Mouse (Mus musculus) stomach, embryonic 14.5 days (tissue): ENCODE measurements at regions not wholly inside any gene's neighbourhood (a gene's known extent, or its start where the extent isn't known, plus 50 kb on each side); places are given as distances from the start of the nearest gene placed in this dataset.
A peak's percentile ranks its signal among the peaks of the same experiment; 100 is the strongest.

Source experiments
- ATAC-seq: fragments of 200-750 bp; cut with Nextera tagmentation; 2 replicates; pipeline ENCODE4 v1.8.0; 2017; ENCODE audit warnings: low read depth, moderate TSS enrichment; ENCODE audit not compliant: insufficient number of reproducible peaks, insufficient read depth, low FRiP score
- H3K27ac ChIP-seq: fragments of 300-500 bp; sonication (generic); 2 replicates; pipeline ENCODE4 v1.5.1; 2014; ENCODE audit warnings: mild to moderate bottlenecking, low read length, moderate library complexity, mixed read lengths
- H3K27me3 ChIP-seq: fragments of 300-500 bp; sonication (generic); 2 replicates; pipeline ENCODE4 v1.6.1; 2014; ENCODE audit warnings: low read length, control low read depth, mixed read lengths; ENCODE audit not compliant: control insufficient read depth, insufficient read depth
- H3K36me3 ChIP-seq: fragments of 300-500 bp; sonication (generic); 2 replicates; pipeline ENCODE4 v1.6.1; 2014; ENCODE audit warnings: mild to moderate bottlenecking, control low read depth, low read length, moderate library complexity, mixed read lengths; ENCODE audit not compliant: control insufficient read depth, insufficient read depth
- H3K4me1 ChIP-seq: fragments of 300-500 bp; sonication (generic); 2 replicates; pipeline ENCODE4 v1.6.1; 2014; ENCODE audit warnings: low read length, control low read depth, mixed read lengths; ENCODE audit not compliant: control insufficient read depth, insufficient read depth
- H3K4me2 ChIP-seq: fragments of 300-500 bp; sonication (generic); replicated peaks from 2 replicates; pipeline ENCODE4 v1.6.1; 2014; ENCODE audit warnings: low read depth, low read length, control low read depth
- H3K4me3 ChIP-seq: fragments of 300-500 bp; sonication (generic); 2 replicates; pipeline ENCODE4 v1.5.1; 2014; ENCODE audit warnings: low read depth, low read length, control low read depth
- H3K9ac ChIP-seq: fragments of 300-500 bp; sonication (generic); replicated peaks from 2 replicates; pipeline ENCODE4 v1.6.1; 2014; ENCODE audit warnings: low read depth, mild to moderate bottlenecking, control low read depth, low read length, moderate library complexity, mixed read lengths
- H3K9me3 ChIP-seq: fragments of 300-500 bp; sonication (generic); 2 replicates; pipeline ENCODE4 v1.6.1; 2016; ENCODE audit warnings: low read depth, low read length, control low read depth; ENCODE audit not compliant: control insufficient read depth
- WGBS: fragments of 180-500 bp; shearing (Covaris S2); extraction: QIAGEN DNeasy Blood & Tissue Kit; methylation state at CpG from one replicate; pipeline ENCODE4 v1.1.7; 2014; 5-methylcytosine and 5-hydroxymethylcytosine counted together

DNA sequence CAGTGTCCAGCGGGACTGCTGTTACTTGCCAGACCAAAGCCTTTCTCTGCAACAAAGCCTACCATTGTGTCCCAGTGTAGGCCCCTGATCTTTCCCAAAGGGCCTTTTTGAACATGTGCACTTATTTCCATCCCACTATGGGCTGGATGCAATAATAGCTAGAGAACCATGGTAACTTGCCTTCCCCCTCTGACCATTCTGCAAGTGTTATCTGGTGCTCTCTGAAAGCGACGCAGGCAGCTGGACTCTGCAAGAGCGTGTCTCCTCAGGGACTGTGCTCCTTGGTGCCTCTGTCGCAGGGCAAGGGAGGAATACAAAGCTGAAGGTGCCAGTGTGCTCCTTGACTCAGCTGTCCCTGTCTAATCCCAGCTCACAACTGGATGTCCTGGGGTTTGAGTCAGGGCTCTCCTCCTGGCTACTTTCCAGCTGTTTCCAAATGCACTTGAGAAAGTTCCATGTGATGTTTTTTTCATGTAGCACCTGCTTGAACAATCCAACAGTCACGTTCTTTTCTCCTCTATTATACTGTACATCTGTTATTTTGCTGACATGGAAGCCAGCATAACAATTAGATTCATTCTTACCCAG lies 112.3 kb upstream of the Marcks start:
- Histone ChIP-seq H3K36me3 (no peaks in the 10 kb centered on the region), H3K27me3 (no peaks in the 10 kb centered on the region), H3K4me3 (no peak overlapping the region), H3K9ac (no peak overlapping the region), H3K27ac (peak overlapping the region; percentile 74), H3K4me2 (no peak overlapping the region), H3K4me1 (peaks cover 14% of the 10 kb centered on the region), H3K9me3 (no peaks in the 10 kb centered on the region)
- 0 out of 2 replicates have a peak, but pooled peaks have one; percentile 44 for ATAC-seq
- WGBS, result 72% methylated on average over 6 of the region's 6 CpGs

- ATAC-seq, result peak; percentile 78; the same call in 1 of the 2 replicates
- Histone ChIP-seq H3K4me1 (peaks cover 14% of the 10 kb centered on the region), H3K27me3 (no peaks in the 10 kb centered on the region), H3K4me3 (no peak overlapping the region), H3K36me3 (no peaks in the 10 kb centered on the region), H3K9ac (no peak overlapping the region), H3K9me3 (no peaks in the 10 kb centered on the region), H3K27ac (peak overlapping the region; percentile 74), H3K4me2 (no peak overlapping the region)
- WGBS, result 31% methylated on average over 2 of the region's 2 CpGs
Observed at GRCm38 (mm10) chr10:37250157-37250556, 111.4 kb upstream of the Marcks start.

- Histone ChIP-seq H3K4me3 (no peak overlapping the region), H3K27me3 (no peaks in the 10 kb centered on the region), H3K9me3 (no peaks in the 10 kb centered on the region), H3K4me2 (0 out of 2 replicates have a peak overlapping the region, but pooled peaks have one; percentile 3), H3K27ac (peak overlapping the region; percentile 74; the same call in 1 of the 2 replicates), H3K36me3 (no peaks in the 10 kb centered on the region), H3K4me1 (peaks cover 14% of the 10 kb centered on the region), H3K9ac (no peak overlapping the region)
- 82% methylated on average over 4 of the region's 4 CpGs for WGBS
- no peak for ATAC-seq
Observed at GRCm38 (mm10) chr10:37249511-37249910, 110.8 kb upstream of the Marcks start.

DNA sequence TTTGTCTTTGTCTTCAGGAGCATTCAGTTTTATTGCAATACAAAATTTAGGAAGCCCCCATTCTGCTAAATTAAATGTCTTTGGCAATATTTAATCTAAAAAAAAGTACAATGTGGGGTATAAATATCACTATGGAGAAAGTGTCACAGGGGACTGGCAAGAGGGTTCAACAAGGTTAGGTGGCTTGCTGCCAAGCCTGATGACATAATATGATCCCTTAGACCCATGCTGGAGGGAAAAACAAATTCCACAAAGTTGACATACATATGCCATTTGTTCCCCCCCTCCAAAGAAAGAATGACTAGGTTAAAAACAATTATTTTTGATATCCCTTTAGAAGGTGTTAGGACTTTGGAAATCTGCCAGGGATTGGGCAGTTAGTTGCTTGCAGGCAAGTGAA lies 108.4 kb upstream of the Marcks start:
- Histone ChIP-seq H3K4me3 (no peak overlapping the region), H3K4me1 (peaks cover 14% of the 10 kb centered on the region), H3K9me3 (no peaks in the 10 kb centered on the region), H3K27ac (no peak overlapping the region), H3K4me2 (no peak overlapping the region), H3K27me3 (no peaks in the 10 kb centered on the region), H3K36me3 (no peaks in the 10 kb centered on the region), H3K9ac (no peak overlapping the region)
- no peak for ATAC-seq

DNA sequence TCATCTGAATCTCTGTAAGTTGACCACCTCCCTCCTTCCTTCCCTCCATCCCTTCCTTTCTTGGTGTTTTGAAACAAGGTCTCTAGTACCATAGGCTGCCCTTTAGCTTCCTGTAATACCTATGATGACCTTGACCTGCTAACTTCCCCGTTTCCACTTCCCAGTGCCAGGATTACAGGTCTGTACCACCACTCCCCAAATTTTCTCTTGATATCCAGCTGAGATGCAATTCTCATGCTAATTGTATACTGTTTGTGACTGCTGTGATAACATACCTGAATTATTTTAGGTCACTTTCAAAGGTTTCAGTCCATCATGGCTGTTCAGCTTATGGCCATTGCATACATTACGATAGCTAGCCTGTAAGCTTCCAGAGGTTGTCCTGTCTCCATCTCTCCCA lies 104.4 kb upstream of the Marcks start:
- Histone ChIP-seq H3K4me2 (no peak overlapping the region), H3K36me3 (no peaks in the 10 kb centered on the region), H3K9ac (no peak overlapping the region), H3K27ac (no peak overlapping the region), H3K27me3 (no peaks in the 10 kb centered on the region), H3K4me1 (peaks cover 11% of the 10 kb centered on the region; the same call in 1 of the 2 replicates), H3K9me3 (no peaks in the 10 kb centered on the region), H3K4me3 (no peak overlapping the region)
- 91% methylated on average over 2 of the region's 2 CpGs for WGBS
- no peak for ATAC-seq

GRCm38 (mm10) chr10:37241821-37242263 lies 103.1 kb upstream of the Marcks start:
- Histone ChIP-seq H3K27me3 (no peaks in the 10 kb centered on the region), H3K4me3 (no peak overlapping the region), H3K4me1 (peaks cover 11% of the 10 kb centered on the region; the same call in 1 of the 2 replicates), H3K4me2 (no peak overlapping the region), H3K27ac (peak overlapping the region; percentile 52; the same call in 1 of the 2 replicates), H3K9me3 (no peaks in the 10 kb centered on the region), H3K36me3 (no peaks in the 10 kb centered on the region), H3K9ac (no peak overlapping the region)
- no peak for ATAC-seq
- 35% methylated on average over 4 of the region's 4 CpGs for WGBS

DNA sequence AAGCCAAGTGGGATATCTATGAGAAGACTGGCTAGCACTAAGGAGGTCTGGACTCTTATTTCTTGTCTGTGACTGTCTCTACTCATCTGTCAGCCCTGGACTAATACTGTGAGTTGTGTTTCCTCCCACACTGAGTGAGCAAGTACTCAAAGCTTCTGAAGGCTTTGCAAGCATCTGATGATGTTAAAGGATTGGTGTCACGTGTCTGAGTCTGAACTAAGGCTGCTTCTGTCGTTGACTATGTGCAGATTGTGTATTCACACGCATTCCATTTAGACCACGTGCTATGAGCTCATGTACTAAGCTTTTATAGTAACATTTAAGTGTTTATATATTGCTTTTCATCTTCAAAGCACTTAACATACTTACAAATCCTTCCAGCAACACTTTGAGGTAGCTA lies 101.9 kb upstream of the Marcks start:
- Histone ChIP-seq H3K9ac (no peak overlapping the region), H3K36me3 (no peaks in the 10 kb centered on the region), H3K4me3 (no peak overlapping the region), H3K4me1 (peaks cover 11% of the 10 kb centered on the region; the same call in 1 of the 2 replicates), H3K27ac (0 out of 2 replicates have a peak overlapping the region, but pooled peaks have one; percentile 52), H3K4me2 (no peak overlapping the region), H3K9me3 (no peaks in the 10 kb centered on the region), H3K27me3 (no peaks in the 10 kb centered on the region)
- ATAC-seq, result peak; percentile 65; the same call in 1 of the 2 replicates
- WGBS, result 17% methylated on average over 4 of the region's 4 CpGs

GRCm38 (mm10) chr10:37240201-37240600 lies 101.5 kb upstream of the Marcks start:
- Histone ChIP-seq H3K27ac (no peak overlapping the region), H3K36me3 (no peaks in the 10 kb centered on the region), H3K9ac (no peak overlapping the region), H3K4me2 (no peak overlapping the region), H3K4me3 (no peak overlapping the region), H3K27me3 (no peaks in the 10 kb centered on the region), H3K9me3 (no peaks in the 10 kb centered on the region), H3K4me1 (peaks cover 11% of the 10 kb centered on the region; the same call in 1 of the 2 replicates)
- WGBS, result 66% methylated on average over 3 of the region's 3 CpGs
- no peak for ATAC-seq
